Mouse (Mus musculus) liver, embryonic 16.5 days (tissue): Measurements from ENCODE around the gene Pir. TPM values are rescaled to one million over a fixed set of nuclear protein-coding genes. Genes with fewer than 3 reads are reported as not detected.

Experiments used
- ATAC-seq: fragments of 200-750 bp; cut with Nextera tagmentation; 2 replicates; pipeline ENCODE4 v1.8.0; 2017; ENCODE audit warnings: low read depth, mild to moderate bottlenecking, moderate number of reproducible peaks, moderate library complexity
- H3K27ac ChIP-seq: fragments of 300-500 bp; sonication (generic); 2 replicates; pipeline ENCODE4 v1.5.1; 2014; ENCODE audit warnings: mild to moderate bottlenecking, low read length
- H3K27me3 ChIP-seq: fragments of 300-500 bp; sonication (generic); 2 replicates; pipeline ENCODE4 v1.6.1; 2014; ENCODE audit warnings: low read depth, low read length, mixed read lengths; ENCODE audit not compliant: control insufficient read depth, insufficient read depth
- H3K36me3 ChIP-seq: fragments of 300-500 bp; sonication (generic); 2 replicates; pipeline ENCODE4 v1.6.1; 2014; ENCODE audit warnings: mild to moderate bottlenecking; ENCODE audit not compliant: control insufficient read depth, insufficient read depth
- H3K4me1 ChIP-seq: fragments of 300-500 bp; sonication (generic); 2 replicates; pipeline ENCODE4 v1.6.1; 2014; ENCODE audit warnings: low read depth, low read length, mixed read lengths; ENCODE audit not compliant: control insufficient read depth
- H3K4me2 ChIP-seq: fragments of 300-500 bp; sonication (generic); 2 replicates; pipeline ENCODE4 v1.6.1; 2014; ENCODE audit warnings: low read depth, low read length, mixed read lengths
- H3K4me3 ChIP-seq: fragments of 300-500 bp; sonication (generic); 2 replicates; pipeline ENCODE4 v1.5.1; 2014; ENCODE audit warnings: low read depth, mild to moderate bottlenecking, low read length
- H3K9ac ChIP-seq: fragments of 300-500 bp; sonication (generic); 2 replicates; pipeline ENCODE4 v1.6.1; 2014; ENCODE audit warnings: low read depth, low read length
- H3K9me3 ChIP-seq: fragments of 300-500 bp; sonication (generic); replicated peaks from 2 replicates; pipeline ENCODE4 v1.6.1; 2016; ENCODE audit warnings: low read length; ENCODE audit not compliant: control insufficient read depth
- WGBS: fragments of 180-500 bp; shearing (Covaris S2); extraction: QIAGEN DNeasy Blood & Tissue Kit; methylation state at CpG from one replicate; pipeline ENCODE4 v1.1.7; 2014; ENCODE audit not compliant: insufficient replicate concordance; 5-methylcytosine and 5-hydroxymethylcytosine counted together
- polyA plus RNA-seq: library from polyadenylated mRNA; unstranded; fragments of >200 nt; fragmentation: Nextera tagmentation; extraction: Ambion mirVana; gene quantifications from 2 replicates; pipeline ENCODE4 v1.2.1, GENCODE M21; 2015

The Pir gene
- polyA plus RNA-seq: 20.3 and 20.4 TPM in 2 replicates

GRCm38 (mm10) chrX:164269285-164269761, at the start of gene Pir:
Gene Pir (plus strand): TSS chrX:164269371.
- peak within 1 kb of the TSS; percentile 79 for H3K27ac ChIP-seq
- H3K4me1 ChIP-seq: peaks cover 5% of the 10 kb centered on the region
- no peaks in the 10 kb centered on the region for H3K36me3 ChIP-seq
- H3K4me2 ChIP-seq: peak within 1 kb of the TSS; percentile 68
- H3K9ac ChIP-seq: peak within 1 kb of the TSS; percentile 70
- ATAC-seq: peak; percentile 99
- no peaks in the 10 kb centered on the region; the same call in 1 of the 2 replicates for H3K27me3 ChIP-seq
- no peaks in the 10 kb centered on the region for H3K9me3 ChIP-seq
- WGBS: 14% methylated on average over 20 of the region's 20 CpGs
- H3K4me3 ChIP-seq: peak within 1 kb of the TSS; percentile 64

GRCm38 (mm10) chrX:164221989-164222388, 47.2 kb upstream of the Pir start:
- no peaks in the 10 kb centered on the region for H3K36me3 ChIP-seq
- 54% methylated on average over 2 of the region's 2 CpGs for WGBS
- no peak for ATAC-seq
- H3K4me1 ChIP-seq: no peaks in the 10 kb centered on the region
- H3K27ac ChIP-seq: no peak overlapping the region
- H3K9ac ChIP-seq: no peak overlapping the region
- H3K9me3 ChIP-seq: no peaks in the 10 kb centered on the region
- H3K4me3 ChIP-seq: no peak overlapping the region
- no peaks in the 10 kb centered on the region for H3K27me3 ChIP-seq
- H3K4me2 ChIP-seq: no peak overlapping the region

GRCm38 (mm10) chrX:164233380-164233779, 35.8 kb upstream of the Pir start:
- Histone ChIP-seq H3K9me3 (no peaks in the 10 kb centered on the region), H3K27ac (no peak overlapping the region), H3K4me1 (no peaks in the 10 kb centered on the region), H3K9ac (no peak overlapping the region), H3K4me2 (no peak overlapping the region), H3K4me3 (no peak overlapping the region), H3K27me3 (no peaks in the 10 kb centered on the region), H3K36me3 (no peaks in the 10 kb centered on the region)
- no peak for ATAC-seq
- WGBS: 45% methylated on average over 8 of the region's 8 CpGs

GRCm38 (mm10) chrX:164245714-164246113, 23.5 kb upstream of the Pir start:
- Histone ChIP-seq H3K9me3 (no peaks in the 10 kb centered on the region), H3K4me3 (no peak overlapping the region), H3K36me3 (no peaks in the 10 kb centered on the region), H3K27me3 (no peaks in the 10 kb centered on the region), H3K27ac (no peak overlapping the region), H3K4me2 (no peak overlapping the region), H3K4me1 (no peaks in the 10 kb centered on the region), H3K9ac (no peak overlapping the region)
- ATAC-seq: no peak
- 23% methylated on average over 5 of the region's 5 CpGs for WGBS

- Histone ChIP-seq H3K9me3 (no peaks in the 10 kb centered on the region), H3K27me3 (no peaks in the 10 kb centered on the region), H3K4me3 (no peak overlapping the region), H3K36me3 (no peaks in the 10 kb centered on the region), H3K4me1 (no peaks in the 10 kb centered on the region), H3K4me2 (no peak overlapping the region), H3K27ac (no peak overlapping the region), H3K9ac (no peak overlapping the region)
- no peak for ATAC-seq
- WGBS: 41% methylated on average over 2 of the region's 2 CpGs
Measured at GRCm38 (mm10) chrX:164246722-164247121, 22.4 kb upstream of the Pir start.

- 48% methylated on average over 3 of the region's 3 CpGs for WGBS
- H3K27ac ChIP-seq: no peak overlapping the region
- no peak for ATAC-seq
Measured at GRCm38 (mm10) chrX:164256527-164256926, 12.6 kb upstream of the Pir start.

GRCm38 (mm10) chrX:164258057-164258456, 11.1 kb upstream of the Pir start, which contains the start of gene Bmx:
Gene Bmx (minus strand): TSS chrX:164258193.
- ATAC-seq: peak; percentile 3; the same call in 1 of the 2 replicates
- no peaks in the 10 kb centered on the region for H3K27me3 ChIP-seq
- H3K9ac ChIP-seq: no peak within 1 kb of the TSS
- H3K4me1 ChIP-seq: no peaks in the 10 kb centered on the region
- WGBS: 41% methylated on average over 8 of the region's 8 CpGs
- no peaks in the 10 kb centered on the region for H3K36me3 ChIP-seq
- H3K4me3 ChIP-seq: no peak within 1 kb of the TSS
- no peaks in the 10 kb centered on the region for H3K9me3 ChIP-seq
- no peak within 1 kb of the TSS for H3K4me2 ChIP-seq
- H3K27ac ChIP-seq: no peak within 1 kb of the TSS

More at GRCm38 (mm10) chrX:164256527-164256926, 12.6 kb upstream of the Pir start:
- Histone ChIP-seq H3K4me2 (no peak overlapping the region), H3K9me3 (no peaks in the 10 kb centered on the region), H3K27me3 (no peaks in the 10 kb centered on the region), H3K4me3 (no peak overlapping the region), H3K9ac (no peak overlapping the region), H3K4me1 (no peaks in the 10 kb centered on the region), H3K36me3 (no peaks in the 10 kb centered on the region)

- Histone ChIP-seq H3K27ac (no peak overlapping the region), H3K36me3 (no peaks in the 10 kb centered on the region), H3K4me3 (no peak overlapping the region), H3K4me2 (no peak overlapping the region), H3K27me3 (no peaks in the 10 kb centered on the region), H3K9ac (no peak overlapping the region), H3K4me1 (no peaks in the 10 kb centered on the region), H3K9me3 (no peaks in the 10 kb centered on the region)
- no peak for ATAC-seq
- 43% methylated on average over 5 of the region's 5 CpGs for WGBS
Measured at GRCm38 (mm10) chrX:164258662-164259061, 10.5 kb upstream of the Pir start.

- no peak overlapping the region for H3K27ac ChIP-seq
- H3K36me3 ChIP-seq: no peaks in the 10 kb centered on the region
- no peaks in the 10 kb centered on the region for H3K9me3 ChIP-seq
- no peaks in the 10 kb centered on the region for H3K27me3 ChIP-seq
- H3K9ac ChIP-seq: no peak overlapping the region
- no peak overlapping the region for H3K4me2 ChIP-seq
- H3K4me3 ChIP-seq: no peak overlapping the region
- H3K4me1 ChIP-seq: no peaks in the 10 kb centered on the region
- whole genome bisulfite sequencing: 55% methylated on average over 2 of the region's 2 CpGs
- ATAC-seq: no peak
Measured at GRCm38 (mm10) chrX:164262286-164262685, 6.9 kb upstream of the Pir start.
